Mouse (Mus musculus): ENCODE measurements around the gene Acad12. TPM values are rescaled to one million over a fixed set of nuclear protein-coding genes. Genes with fewer than 3 reads are reported as not detected.

Acad12 gene
- polyA plus RNA-seq, 1 experiment: 5.8 TPM

DNA sequence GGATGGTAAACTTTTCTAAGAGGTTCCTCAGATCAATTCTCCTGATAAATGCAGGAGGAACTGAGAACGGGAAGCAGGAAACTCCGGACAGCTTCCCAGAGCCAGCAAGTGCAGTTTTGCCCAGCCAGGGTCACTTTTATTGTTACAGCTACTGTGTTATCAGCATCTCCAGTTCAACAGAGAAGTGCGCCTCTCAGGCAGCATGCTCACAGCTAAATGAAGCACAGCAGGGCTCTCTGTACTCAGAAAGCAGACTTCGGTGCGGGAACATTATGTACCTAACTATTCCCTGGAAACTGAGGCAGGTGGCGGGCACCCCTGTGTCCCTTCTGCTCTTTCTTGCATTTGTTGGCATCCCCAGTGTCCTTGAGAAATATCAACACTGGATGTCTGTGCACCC is 22.5 kb downstream of the Acad12 start:
- H3K9me3 ChIP-seq (replicated peaks; ENCODE audit: control insufficient read depth, insufficient read depth, low read length, poor library complexity, severe bottlenecking): no peaks in the 10 kb centered on the region
- H3K27me3 ChIP-seq (ENCODE audit: control insufficient read depth, insufficient read depth, low read length, poor library complexity, severe bottlenecking): no peaks in the 10 kb centered on the region
- H3K27ac ChIP-seq (ENCODE audit: insufficient read depth, low read length): no peak overlapping the region
- TF ChIP-seq EP300 (IDR thresholded peaks at IDR 0.05; ENCODE audit: insufficient read depth, low read depth, low read length) (no peak), CTCF (IDR thresholded peaks at IDR 0.05; ENCODE audit: low read depth, low read length) (no peak), POLR2A (IDR thresholded peaks at IDR 0.05; ENCODE audit: insufficient read depth, low read length) (no peak)
- peaks cover 4% of the 10 kb centered on the region for H3K4me1 ChIP-seq (ENCODE audit: control insufficient read depth, insufficient read depth, low read length)
- H3K4me3 ChIP-seq (ENCODE audit: low read depth, low read length): no peak overlapping the region
- H3K36me3 ChIP-seq (ENCODE audit: control insufficient read depth, insufficient read depth, low read length, poor library complexity, severe bottlenecking): no peaks in the 10 kb centered on the region
- no peak overlapping the region for H3K9ac ChIP-seq (ENCODE audit: low read depth, poor library complexity, severe bottlenecking)

DNA sequence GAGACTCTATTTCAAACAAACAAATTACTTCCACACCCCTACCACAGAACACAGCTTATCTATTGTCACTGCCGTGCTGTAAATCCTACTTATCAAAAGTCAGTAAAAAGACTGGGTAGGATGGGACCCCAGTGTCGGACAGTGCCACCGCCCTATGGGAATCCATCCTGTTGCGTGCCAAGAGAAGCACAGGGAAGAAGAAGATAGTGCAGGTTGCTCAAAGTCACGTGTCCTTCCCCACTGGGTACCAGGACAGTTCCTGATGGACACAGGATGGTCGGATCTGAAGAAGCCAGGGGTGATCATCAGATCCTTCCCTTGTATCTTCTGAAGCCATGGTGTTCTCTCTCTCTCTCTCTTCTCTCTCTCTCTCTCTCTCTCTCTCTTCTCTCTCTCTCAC is 23.0 kb downstream of the Acad12 start:
- no peaks in the 10 kb centered on the region for H3K27me3 ChIP-seq (ENCODE audit: control insufficient read depth, insufficient read depth, low read length, poor library complexity, severe bottlenecking)
- H3K9ac ChIP-seq (ENCODE audit: low read depth, poor library complexity, severe bottlenecking): no peak overlapping the region
- peaks cover 4% of the 10 kb centered on the region for H3K4me1 ChIP-seq (ENCODE audit: control insufficient read depth, insufficient read depth, low read length)
- H3K9me3 ChIP-seq (replicated peaks; ENCODE audit: control insufficient read depth, insufficient read depth, low read length, poor library complexity, severe bottlenecking): no peaks in the 10 kb centered on the region
- no peak overlapping the region for H3K4me3 ChIP-seq (ENCODE audit: low read depth, low read length)
- no peak overlapping the region for H3K27ac ChIP-seq (ENCODE audit: insufficient read depth, low read length)
- no peak for TF ChIP-seq POLR2A (IDR thresholded peaks at IDR 0.05; ENCODE audit: insufficient read depth, low read length)
- no peak for TF ChIP-seq CTCF (IDR thresholded peaks at IDR 0.05; ENCODE audit: low read depth, low read length)
- no peak for TF ChIP-seq EP300 (IDR thresholded peaks at IDR 0.05; ENCODE audit: insufficient read depth, low read depth, low read length)
- no peaks in the 10 kb centered on the region for H3K36me3 ChIP-seq (ENCODE audit: control insufficient read depth, insufficient read depth, low read length, poor library complexity, severe bottlenecking)

DNA sequence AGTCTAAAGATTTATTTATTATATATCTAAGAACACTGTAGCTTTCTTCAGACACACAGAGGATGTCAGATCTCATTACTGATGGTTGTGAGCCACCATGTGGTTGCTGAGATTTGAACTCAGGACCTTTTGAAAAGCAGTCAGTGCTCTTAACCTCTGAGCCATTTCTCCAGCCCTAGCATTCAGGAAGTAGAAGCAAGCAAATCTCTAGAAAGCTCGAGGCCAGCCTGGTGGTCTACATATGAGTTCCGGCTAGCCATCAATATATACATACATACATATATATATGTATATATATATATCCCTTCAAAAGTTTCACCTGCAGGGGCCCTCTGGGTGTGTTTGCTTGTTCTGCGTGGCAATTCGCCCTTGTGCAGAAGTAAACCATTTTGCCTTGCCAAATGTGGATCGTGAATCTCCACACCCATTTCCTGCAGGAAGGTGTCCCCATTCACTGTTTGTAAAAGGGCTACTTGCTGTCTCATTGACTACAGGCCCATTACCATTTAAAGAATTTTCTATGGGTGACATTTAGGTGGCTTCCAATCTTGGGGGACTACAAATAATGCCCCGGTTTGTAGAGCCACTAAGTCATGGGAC is 23.9 kb downstream of the Acad12 start:
- no peaks in the 10 kb centered on the region for H3K27me3 ChIP-seq (ENCODE audit: control insufficient read depth, insufficient read depth, low read length, poor library complexity, severe bottlenecking)
- no peaks in the 10 kb centered on the region for H3K9me3 ChIP-seq (replicated peaks; ENCODE audit: control insufficient read depth, insufficient read depth, low read length, poor library complexity, severe bottlenecking)
- TF ChIP-seq POLR2A (IDR thresholded peaks at IDR 0.05; ENCODE audit: insufficient read depth, low read length) (no peak), EP300 (IDR thresholded peaks at IDR 0.05; ENCODE audit: insufficient read depth, low read depth, low read length) (no peak), CTCF (IDR thresholded peaks at IDR 0.05; ENCODE audit: low read depth, low read length) (no peak)
- no peak overlapping the region for H3K4me3 ChIP-seq (ENCODE audit: low read depth, low read length)
- H3K9ac ChIP-seq (ENCODE audit: low read depth, poor library complexity, severe bottlenecking): no peak overlapping the region
- no peaks in the 10 kb centered on the region for H3K36me3 ChIP-seq (ENCODE audit: control insufficient read depth, insufficient read depth, low read length, poor library complexity, severe bottlenecking)
- peaks cover 4% of the 10 kb centered on the region for H3K4me1 ChIP-seq (ENCODE audit: control insufficient read depth, insufficient read depth, low read length)
- H3K27ac ChIP-seq (ENCODE audit: insufficient read depth, low read length): no peak overlapping the region

DNA sequence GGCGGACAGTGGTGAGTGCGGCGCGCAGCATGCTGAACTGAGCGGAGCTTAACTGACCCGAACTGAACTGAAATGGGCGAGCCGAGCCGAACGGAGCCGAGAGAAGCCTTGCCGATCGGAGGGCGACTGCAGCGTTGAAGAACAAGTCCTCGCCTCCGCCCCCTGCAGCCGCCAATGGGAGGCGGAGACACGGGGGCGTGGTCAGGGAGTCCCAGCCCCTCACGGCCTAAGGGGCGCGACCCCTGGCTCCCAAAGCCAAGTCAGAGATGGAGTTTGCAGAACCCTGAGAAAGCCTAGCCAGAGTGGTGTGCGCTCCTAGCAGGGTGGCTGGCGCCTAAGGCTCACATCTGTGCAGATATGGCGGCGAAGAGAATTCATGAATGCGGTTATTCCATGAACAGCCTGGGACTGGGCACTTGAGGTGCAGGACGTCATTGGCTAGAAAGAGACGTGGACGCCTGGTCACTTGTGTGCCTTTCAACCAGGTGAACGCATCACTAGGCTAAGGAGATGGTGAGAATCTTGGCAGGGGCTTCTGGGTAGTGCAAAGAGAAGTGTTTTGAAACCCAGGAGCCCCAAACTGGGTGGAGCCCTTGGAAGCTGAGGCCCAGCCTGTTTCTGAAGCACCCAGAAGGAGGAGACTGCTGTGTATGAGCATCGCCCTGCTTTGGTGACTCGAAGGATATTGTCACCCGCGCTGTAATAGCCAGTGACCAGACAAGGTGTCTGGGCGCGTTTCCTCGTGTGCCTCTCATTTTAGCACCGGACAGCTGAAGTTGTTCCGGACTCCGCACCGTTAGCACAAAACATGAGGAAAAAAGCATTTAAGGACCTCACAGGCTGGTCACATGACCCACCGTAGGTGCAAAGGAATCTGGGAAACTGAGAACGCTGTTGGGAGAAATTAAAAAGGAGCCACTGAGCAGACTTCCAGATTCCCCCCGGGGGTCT is 25.0 kb downstream of the Acad12 start, which contains the start of gene Aldh2:
TSS of gene Aldh2 (minus strand) at position 374 of the 951 bp plus-strand sequence.
- peak within 1 kb of the TSS; percentile 86 for H3K4me3 ChIP-seq (ENCODE audit: low read depth, low read length)
- no peaks in the 10 kb centered on the region for H3K9me3 ChIP-seq (replicated peaks; ENCODE audit: control insufficient read depth, insufficient read depth, low read length, poor library complexity, severe bottlenecking)
- TF ChIP-seq CTCF (IDR thresholded peaks at IDR 0.05; ENCODE audit: low read depth, low read length): no peak
- peak; percentile 83 for TF ChIP-seq POLR2A (IDR thresholded peaks at IDR 0.05; ENCODE audit: insufficient read depth, low read length)
- H3K27me3 ChIP-seq (ENCODE audit: control insufficient read depth, insufficient read depth, low read length, poor library complexity, severe bottlenecking): no peaks in the 10 kb centered on the region
- H3K4me1 ChIP-seq (ENCODE audit: control insufficient read depth, insufficient read depth, low read length): peaks cover 2% of the 10 kb centered on the region
- H3K9ac ChIP-seq (ENCODE audit: low read depth, poor library complexity, severe bottlenecking): peak within 1 kb of the TSS; percentile 53
- H3K27ac ChIP-seq (ENCODE audit: insufficient read depth, low read length): peak within 1 kb of the TSS; percentile 45; the same call in 1 of the 2 replicates
- H3K36me3 ChIP-seq (ENCODE audit: control insufficient read depth, insufficient read depth, low read length, poor library complexity, severe bottlenecking): no peaks in the 10 kb centered on the region

DNA sequence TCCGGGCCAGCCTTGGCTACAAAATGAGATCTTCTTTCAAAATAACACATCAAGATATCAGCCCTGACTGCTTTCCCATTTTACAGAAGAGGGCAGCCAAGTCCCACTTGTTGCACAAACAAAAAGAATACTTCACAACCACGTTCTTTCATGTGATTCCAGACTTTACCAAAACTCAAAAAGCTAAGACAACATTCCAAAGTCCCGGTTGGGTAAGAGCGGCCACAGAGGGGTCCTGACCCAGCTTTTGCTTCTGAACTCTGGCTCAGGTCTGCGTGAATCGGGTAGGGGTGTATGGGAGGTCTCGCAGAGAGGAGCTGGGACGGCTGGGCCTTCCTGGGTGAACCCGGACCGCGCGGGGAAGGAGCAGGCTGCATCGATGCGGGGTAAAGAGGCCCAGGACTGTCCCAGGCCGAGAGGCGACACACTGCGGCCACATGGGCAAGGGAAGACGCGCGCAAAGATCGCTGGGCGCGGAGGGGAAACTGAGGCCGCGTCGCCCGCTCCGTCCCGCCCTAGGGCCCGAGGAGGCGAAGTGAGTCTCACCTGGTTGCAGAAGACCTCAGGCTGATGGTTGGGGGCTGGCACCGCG is 25.8 kb downstream of the Acad12 start:
- H3K9me3 ChIP-seq (replicated peaks; ENCODE audit: control insufficient read depth, insufficient read depth, low read length, poor library complexity, severe bottlenecking): no peaks in the 10 kb centered on the region
- peak overlapping the region; percentile 53 for H3K9ac ChIP-seq (ENCODE audit: low read depth, poor library complexity, severe bottlenecking)
- peaks cover 1% of the 10 kb centered on the region for H3K4me1 ChIP-seq (ENCODE audit: control insufficient read depth, insufficient read depth, low read length)
- no peak for TF ChIP-seq EP300 (IDR thresholded peaks at IDR 0.05; ENCODE audit: insufficient read depth, low read depth, low read length)
- no peak for TF ChIP-seq CTCF (IDR thresholded peaks at IDR 0.05; ENCODE audit: low read depth, low read length)
- no peak for TF ChIP-seq POLR2A (IDR thresholded peaks at IDR 0.05; ENCODE audit: insufficient read depth, low read length)
- H3K36me3 ChIP-seq (ENCODE audit: control insufficient read depth, insufficient read depth, low read length, poor library complexity, severe bottlenecking): no peaks in the 10 kb centered on the region
- no peaks in the 10 kb centered on the region for H3K27me3 ChIP-seq (ENCODE audit: control insufficient read depth, insufficient read depth, low read length, poor library complexity, severe bottlenecking)
- H3K4me3 ChIP-seq (ENCODE audit: low read depth, low read length): peak overlapping the region; percentile 86
- no peak overlapping the region for H3K27ac ChIP-seq (ENCODE audit: insufficient read depth, low read length)
